17 mouse cellular contexts compared by ENCODE assay signal in the genomic region with DNA sequence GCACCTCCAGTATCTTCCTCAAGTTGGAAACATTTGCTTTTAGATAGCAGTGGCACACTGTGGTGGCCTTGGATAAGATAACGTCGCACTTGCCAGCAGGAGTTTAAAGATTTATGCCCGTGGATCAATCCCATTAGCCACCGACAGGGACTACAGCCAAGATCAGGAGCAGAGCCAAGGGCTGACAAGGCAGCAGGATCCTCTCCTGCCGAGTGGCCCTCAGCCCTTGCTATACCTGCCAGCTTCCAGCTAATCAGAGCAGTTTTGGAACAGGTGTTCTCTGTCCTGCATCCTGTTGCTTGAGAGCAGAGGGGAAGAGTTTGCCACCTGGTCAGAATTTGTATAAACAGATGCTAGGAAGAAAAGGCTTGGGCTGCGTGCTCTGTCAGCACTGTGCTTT.
DNase-seq lines count a peak whose midpoint lies in the region; ATAC-seq lines count a peak whose summit lies in the region.
"Had no signal": no experiment of that assay in that cellular context is flagged by ENCODE, and none has a peak within 500 bp of the region (broad histone marks: within the 10 kb centered on the region; RNA-seq: fewer than 3 reads in every experiment).

No protein-coding gene starts in this region.

- ATAC-seq in hindbrain, embryonic 15.5 days (ENCODE audit: low FRiP score, low read depth) = peak; percentile 46
- ATAC-seq in CD4-positive, CD25-positive, alpha-beta regulatory T cell, adult 4 months = no peak
- ATAC-seq: forebrain, postnatal 0 days had no signal

- H3K4me3 ChIP-seq in hindbrain, embryonic 15.5 days = no peak overlapping the region
- H3K4me3 ChIP-seq in hindbrain, embryonic 10.5 days = no peak overlapping the region
- H3K4me3 ChIP-seq: embryonic facial prominence, embryonic 12.5 days; gastrocnemius, adult 2 months; limb, embryonic 15.5 days had no signal

- 48% methylated on average over 6 of the region's 6 CpGs for WGBS in hindbrain, embryonic 15.5 days
- WGBS in hindbrain, embryonic 10.5 days = 66% methylated on average over 6 of the region's 6 CpGs

- no peak overlapping the region for H3K27ac ChIP-seq in hindbrain, embryonic 15.5 days (replicated peaks)
- no peak overlapping the region for H3K27ac ChIP-seq in hindbrain, embryonic 10.5 days
- H3K27ac ChIP-seq: embryonic facial prominence, embryonic 12.5 days; gastrocnemius, adult 2 months; limb, embryonic 15.5 days had no signal

- H3K4me1 ChIP-seq in hindbrain, embryonic 15.5 days (replicated peaks) = peaks cover 12% of the 10 kb centered on the region; the same call in 1 of the 2 replicates
- H3K4me1 ChIP-seq in hindbrain, embryonic 10.5 days (replicated peaks) = peaks cover 28% of the 10 kb centered on the region
- H3K4me1 ChIP-seq: embryonic facial prominence, embryonic 12.5 days; limb, embryonic 15.5 days had no signal

- no peaks in the 10 kb centered on the region for H3K9me3 ChIP-seq in hindbrain, embryonic 15.5 days
- H3K9me3 ChIP-seq in hindbrain, embryonic 10.5 days = no peaks in the 10 kb centered on the region
- H3K9me3 ChIP-seq: embryonic facial prominence, embryonic 12.5 days; limb, embryonic 15.5 days had no signal

- H3K36me3 ChIP-seq in hindbrain, embryonic 15.5 days = no peaks in the 10 kb centered on the region
- no peaks in the 10 kb centered on the region for H3K36me3 ChIP-seq in hindbrain, embryonic 10.5 days
- H3K36me3 ChIP-seq: embryonic facial prominence, embryonic 12.5 days; limb, embryonic 15.5 days had no signal

- H3K27me3 ChIP-seq in hindbrain, embryonic 15.5 days = no peaks in the 10 kb centered on the region
- no peaks in the 10 kb centered on the region for H3K27me3 ChIP-seq in hindbrain, embryonic 10.5 days (ENCODE audit: insufficient read depth, poor library complexity, severe bottlenecking)
- H3K27me3 ChIP-seq: embryonic facial prominence, embryonic 12.5 days; limb, embryonic 15.5 days had no signal

- no peak overlapping the region for H3K9ac ChIP-seq in hindbrain, embryonic 15.5 days
- H3K9ac ChIP-seq: embryonic facial prominence, embryonic 12.5 days; forebrain, postnatal 0 days; limb, embryonic 15.5 days had no signal

- no peak for DNase-seq in hindbrain, embryonic 10.5 days (ENCODE audit: low spot score)
- peak; percentile 20 for DNase-seq in retina, postnatal 1 day
- no peak for DNase-seq in retina, embryonic 14.5 days (ENCODE audit: low spot score)
- DNase-seq in cerebellum, adult 18-20 months = peak; percentile 34 to 38
- peak; percentile 49 to 57 for DNase-seq in cerebellum, postnatal 36 days
- no peak for DNase-seq in right cerebral cortex, postnatal 36 days (ENCODE audit: low spot score in 2 of 2)
- DNase-seq: forebrain, postnatal 0 days; gastrocnemius, adult 2 months; heart, adult 18-20 months; kidney, adult 11 months; kidney, postnatal 14 days; lung, adult 18-20 months; lung, postnatal 36 days had no signal

- H3K4me2 ChIP-seq in hindbrain, embryonic 15.5 days = no peak overlapping the region
- H3K4me2 ChIP-seq: embryonic facial prominence, embryonic 12.5 days; limb, embryonic 15.5 days had no signal

Comparison
In these comparisons a context has a peak if more than half of its experiments do, and no peak if none do; other contexts are left out.
1. DNase-seq: peak in retina, postnatal 1 day (single experiment), cerebellum, adult 18-20 months (2 of 2) and cerebellum, postnatal 36 days (2 of 2); none in hindbrain, embryonic 10.5 days (single experiment), retina, embryonic 14.5 days (single experiment) and right cerebral cortex, postnatal 36 days (0 of 2).